Mouse (Mus musculus): Measurements from ENCODE around the gene Cpm. TPM values are rescaled to one million over a fixed set of nuclear protein-coding genes. Genes with fewer than 3 reads are reported as not detected.

Gene Cpm
- polyA plus RNA-seq, 1 experiment from 2014 or later, result 5.4 TPM

GRCm38 (mm10) chr10:117717583-117717982, 88.3 kb downstream of the Cpm start:
- H3K27ac ChIP-seq (replicated peaks), result 0 out of 2 replicates have a peak overlapping the region, but pooled peaks have one; percentile 33
- peak; percentile 39 for DNase-seq (ENCODE audit: low spot score)
- 17% methylated on average over 4 of the region's 4 CpGs for WGBS

DNA sequence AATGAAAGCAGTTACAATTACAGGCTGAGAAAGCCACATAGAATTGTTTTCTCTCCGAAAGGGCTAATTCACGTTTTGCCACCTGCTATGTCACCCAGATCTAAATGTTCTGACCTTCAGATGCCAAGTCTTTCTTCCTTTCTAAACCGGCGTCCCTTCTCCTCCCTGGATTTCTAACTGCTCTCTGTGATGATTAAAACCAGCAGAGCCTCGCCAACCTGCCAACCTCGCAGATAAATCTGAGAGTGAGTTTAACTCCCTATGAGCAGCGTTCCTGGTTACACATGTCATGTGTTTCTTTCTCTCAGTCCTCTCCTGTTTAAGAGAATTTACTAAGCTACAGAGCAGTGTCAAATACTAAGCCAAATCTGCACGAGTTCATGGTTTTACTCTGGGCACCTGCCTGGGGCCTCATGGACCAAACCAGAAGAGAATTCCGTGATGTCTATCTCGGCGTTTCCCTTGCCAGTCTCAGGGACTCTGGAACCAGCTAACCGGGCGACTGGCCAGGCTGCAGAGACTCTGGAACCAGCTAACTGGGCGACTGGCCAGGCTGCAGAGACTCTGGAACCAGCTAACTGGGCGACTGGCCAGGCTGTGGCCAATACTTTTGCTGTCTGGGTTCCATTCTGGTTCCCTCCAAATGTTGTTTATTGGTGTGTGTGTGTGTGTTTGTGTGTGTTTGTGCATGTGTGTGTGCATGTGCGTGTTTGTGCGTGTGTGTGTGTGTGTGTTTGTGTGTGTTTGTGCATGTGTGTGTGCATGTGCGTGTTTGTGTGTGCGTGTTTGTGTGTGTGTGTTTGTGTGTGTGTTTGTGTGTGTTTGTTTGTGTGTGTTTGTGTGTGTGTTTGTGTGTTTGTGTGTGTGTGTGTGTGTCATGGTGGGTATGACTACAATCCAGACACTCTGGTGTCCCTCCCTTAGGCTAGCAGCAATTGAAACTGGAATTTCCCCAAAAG, 89.1 kb downstream of the Cpm start:
- DNase-seq (ENCODE audit: low spot score), result no peak
- Histone ChIP-seq H3K9me3 (replicated peaks) (no peaks in the 10 kb centered on the region), H3K4me1 (peaks cover 13% of the 10 kb centered on the region), H3K27ac (replicated peaks) (no peak overlapping the region), H3K4me3 (no peak overlapping the region), H3K36me3 (no peaks in the 10 kb centered on the region), H3K27me3 (ENCODE audit: low read depth, poor library complexity, severe bottlenecking) (no peaks in the 10 kb centered on the region)
- 72% methylated on average over 19 of the region's 19 CpGs for WGBS

More at GRCm38 (mm10) chr10:117717583-117717982, 88.3 kb downstream of the Cpm start:
- Histone ChIP-seq H3K9me3 (replicated peaks) (no peaks in the 10 kb centered on the region), H3K4me3 (no peak overlapping the region), H3K4me1 (peaks cover 13% of the 10 kb centered on the region), H3K36me3 (no peaks in the 10 kb centered on the region), H3K27me3 (ENCODE audit: low read depth, poor library complexity, severe bottlenecking) (no peaks in the 10 kb centered on the region)

DNA sequence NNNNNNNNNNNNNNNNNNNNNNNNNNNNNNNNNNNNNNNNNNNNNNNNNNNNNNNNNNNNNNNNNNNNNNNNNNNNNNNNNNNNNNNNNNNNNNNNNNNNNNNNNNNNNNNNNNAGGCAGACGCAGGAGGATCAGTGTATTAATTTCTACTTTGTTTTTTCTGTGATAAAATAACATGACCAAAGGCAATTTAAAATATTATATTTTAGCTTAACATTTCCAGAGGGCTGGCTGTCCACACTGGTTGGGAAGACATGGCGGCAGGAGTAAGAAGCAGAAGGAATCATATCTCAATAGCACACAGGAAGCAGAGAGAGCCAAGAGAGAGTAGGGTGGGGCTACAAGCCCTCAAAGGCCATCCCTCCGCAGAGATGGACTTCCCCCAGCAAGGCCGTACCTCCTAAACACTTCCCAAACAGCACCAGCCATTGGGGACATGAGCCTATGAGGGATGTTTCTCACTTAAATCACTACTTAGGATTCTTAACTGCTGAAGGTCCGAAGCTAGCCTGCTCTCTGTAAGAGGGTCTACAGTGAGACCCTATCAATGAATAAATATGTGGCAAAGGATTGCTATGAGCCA, 94.9 kb downstream of the Cpm start:
- Histone ChIP-seq H3K9me3 (replicated peaks) (no peaks in the 10 kb centered on the region), H3K36me3 (no peaks in the 10 kb centered on the region), H3K4me1 (no peaks in the 10 kb centered on the region), H3K27me3 (ENCODE audit: low read depth, poor library complexity, severe bottlenecking) (no peaks in the 10 kb centered on the region), H3K27ac (replicated peaks) (no peak overlapping the region), H3K4me3 (no peak overlapping the region)
- no peak for DNase-seq (ENCODE audit: low spot score)
- WGBS, result 87% methylated on average over 5 of the region's 5 CpGs

GRCm38 (mm10) chr10:117724804-117725361, 95.6 kb downstream of the Cpm start:
- Histone ChIP-seq H3K4me3 (no peak overlapping the region), H3K36me3 (no peaks in the 10 kb centered on the region), H3K27me3 (ENCODE audit: low read depth, poor library complexity, severe bottlenecking) (no peaks in the 10 kb centered on the region), H3K4me1 (no peaks in the 10 kb centered on the region), H3K27ac (replicated peaks) (no peak overlapping the region), H3K9me3 (replicated peaks) (no peaks in the 10 kb centered on the region)
- WGBS, result 93% methylated on average over 3 of the region's 3 CpGs
- no peak for DNase-seq (ENCODE audit: low spot score)

DNA sequence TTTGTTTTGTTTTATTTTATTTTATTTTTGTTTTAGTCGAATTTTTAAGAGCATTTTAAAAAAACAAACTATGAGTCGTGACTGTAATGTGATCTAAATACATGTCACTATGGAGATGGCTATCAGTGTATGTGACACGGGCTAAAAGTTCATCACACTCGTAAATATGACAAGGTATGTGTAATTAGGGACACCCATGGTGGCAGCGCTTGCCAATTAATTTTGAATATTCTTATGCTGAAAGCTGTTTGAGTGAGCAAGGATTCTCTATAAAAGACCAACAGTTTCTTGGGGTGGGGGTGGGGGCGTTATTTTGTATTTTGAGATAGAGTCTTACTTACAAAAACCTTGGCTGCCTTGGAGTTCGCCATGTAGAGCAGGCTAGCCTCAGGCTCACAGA, 96.4 kb downstream of the Cpm start:
- Histone ChIP-seq H3K4me1 (no peaks in the 10 kb centered on the region), H3K4me3 (no peak overlapping the region), H3K27ac (replicated peaks) (no peak overlapping the region), H3K9me3 (replicated peaks) (no peaks in the 10 kb centered on the region), H3K36me3 (no peaks in the 10 kb centered on the region), H3K27me3 (ENCODE audit: low read depth, poor library complexity, severe bottlenecking) (no peaks in the 10 kb centered on the region)
- WGBS, result 81% methylated on average over 7 of the region's 7 CpGs
- no peak for DNase-seq (ENCODE audit: low spot score)

DNA sequence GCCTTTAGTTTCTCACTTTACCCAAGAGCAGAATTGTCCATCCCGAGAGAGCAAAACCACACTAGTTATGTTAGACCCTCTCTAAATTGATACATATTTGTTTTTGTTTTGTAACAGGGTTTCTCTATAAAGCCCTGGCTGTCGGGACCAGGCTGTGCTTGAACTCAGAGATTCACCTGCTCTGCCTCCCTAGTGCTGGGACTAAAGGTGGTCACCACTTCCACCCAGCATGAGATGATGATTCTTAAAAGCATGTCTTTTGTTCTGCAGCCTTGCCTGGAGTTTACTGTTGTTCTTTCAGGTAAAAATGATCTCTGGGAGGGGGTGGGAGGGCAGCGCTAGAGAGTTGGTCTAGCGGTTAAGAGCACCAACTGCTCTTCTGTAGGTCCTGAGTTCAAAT, 97.0 kb downstream of the Cpm start:
- no peaks in the 10 kb centered on the region for H3K9me3 ChIP-seq (replicated peaks)
- no peak overlapping the region for H3K27ac ChIP-seq (replicated peaks)
- no peaks in the 10 kb centered on the region for H3K36me3 ChIP-seq
- WGBS, result 92% methylated on average over 4 of the region's 4 CpGs
- no peak for DNase-seq (ENCODE audit: low spot score)
- no peaks in the 10 kb centered on the region for H3K4me1 ChIP-seq
- H3K4me3 ChIP-seq, result no peak overlapping the region
- no peaks in the 10 kb centered on the region for H3K27me3 ChIP-seq (ENCODE audit: low read depth, poor library complexity, severe bottlenecking)

GRCm38 (mm10) chr10:117726888-117727385, 97.6 kb downstream of the Cpm start:
- H3K9me3 ChIP-seq (replicated peaks), result no peaks in the 10 kb centered on the region
- no peak for DNase-seq (ENCODE audit: low spot score)
- H3K4me1 ChIP-seq, result no peaks in the 10 kb centered on the region
- H3K27me3 ChIP-seq (ENCODE audit: low read depth, poor library complexity, severe bottlenecking), result no peaks in the 10 kb centered on the region
- no peaks in the 10 kb centered on the region for H3K36me3 ChIP-seq
- H3K27ac ChIP-seq (replicated peaks), result no peak overlapping the region
- H3K4me3 ChIP-seq, result no peak overlapping the region
- WGBS, result 96% methylated on average over 4 of the region's 4 CpGs

DNA sequence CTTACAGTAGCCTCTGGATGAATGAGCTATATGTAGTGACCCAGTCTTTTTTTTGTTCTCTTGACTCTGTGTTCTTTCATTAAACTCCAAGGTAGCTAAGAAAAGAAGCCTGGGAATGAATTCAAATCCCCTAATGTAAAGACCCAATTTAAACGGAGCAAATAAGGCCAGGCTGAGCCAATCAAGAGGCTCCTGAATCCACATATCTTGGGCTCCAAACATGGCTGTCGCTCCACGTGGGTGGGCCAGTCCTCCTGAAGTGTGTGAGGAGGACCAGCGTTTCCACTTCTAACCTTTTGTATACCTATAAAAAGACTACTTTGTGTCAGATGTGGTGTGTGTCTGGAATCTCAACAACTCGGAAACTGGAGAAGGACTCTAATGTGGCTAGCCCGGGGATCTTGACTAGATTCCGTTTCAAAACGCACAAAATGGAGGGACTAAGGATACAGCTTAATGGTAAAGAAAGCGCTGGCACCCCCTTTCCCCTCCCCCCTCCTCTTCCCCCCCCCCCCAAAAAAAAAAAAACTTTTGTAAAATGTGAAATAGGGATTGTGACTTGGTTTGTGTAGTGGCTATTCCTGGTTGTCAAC, 98.3 kb downstream of the Cpm start:
- 88% methylated on average over 9 of the region's 9 CpGs for WGBS

DNA sequence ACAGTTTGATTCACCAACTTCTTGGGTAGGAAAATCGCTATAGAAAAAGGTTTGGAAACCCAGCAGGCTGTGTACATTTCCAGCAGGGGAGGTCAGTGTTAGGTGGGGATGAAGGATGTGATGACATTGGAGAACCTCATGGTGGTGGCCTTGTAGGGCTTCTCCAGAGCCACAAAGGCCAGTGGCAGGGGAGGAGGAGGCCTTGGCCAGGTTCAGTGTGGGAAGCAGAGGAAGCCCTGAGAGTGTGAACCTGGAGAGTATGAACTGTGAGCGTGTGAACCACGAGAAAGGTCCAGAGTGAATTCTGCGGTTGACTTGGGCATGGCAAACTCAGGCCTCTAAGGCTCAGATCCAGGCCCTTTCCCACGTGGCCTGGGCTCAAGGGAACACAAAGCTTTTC, 99.3 kb downstream of the Cpm start:
- Histone ChIP-seq H3K4me1 (no peaks in the 10 kb centered on the region), H3K4me3 (no peak overlapping the region), H3K27me3 (ENCODE audit: low read depth, poor library complexity, severe bottlenecking) (no peaks in the 10 kb centered on the region), H3K27ac (replicated peaks) (no peak overlapping the region), H3K9me3 (replicated peaks) (no peaks in the 10 kb centered on the region), H3K36me3 (0 out of 2 replicates have a peak, but pooled peaks cover 4% of the 10 kb centered on the region)
- DNase-seq (ENCODE audit: low spot score), result no peak
- WGBS, result 89% methylated on average over 5 of the region's 5 CpGs

More for the DNA sequence above, 98.3 kb downstream of the Cpm start:
- H3K27me3 ChIP-seq (ENCODE audit: low read depth, poor library complexity, severe bottlenecking), result no peaks in the 10 kb centered on the region
- no peak overlapping the region for H3K4me3 ChIP-seq
- no peaks in the 10 kb centered on the region for H3K4me1 ChIP-seq
- DNase-seq (ENCODE audit: low spot score), result no peak
- no peaks in the 10 kb centered on the region for H3K9me3 ChIP-seq (replicated peaks)
- no peaks in the 10 kb centered on the region for H3K36me3 ChIP-seq
- H3K27ac ChIP-seq (replicated peaks), result no peak overlapping the region

DNA sequence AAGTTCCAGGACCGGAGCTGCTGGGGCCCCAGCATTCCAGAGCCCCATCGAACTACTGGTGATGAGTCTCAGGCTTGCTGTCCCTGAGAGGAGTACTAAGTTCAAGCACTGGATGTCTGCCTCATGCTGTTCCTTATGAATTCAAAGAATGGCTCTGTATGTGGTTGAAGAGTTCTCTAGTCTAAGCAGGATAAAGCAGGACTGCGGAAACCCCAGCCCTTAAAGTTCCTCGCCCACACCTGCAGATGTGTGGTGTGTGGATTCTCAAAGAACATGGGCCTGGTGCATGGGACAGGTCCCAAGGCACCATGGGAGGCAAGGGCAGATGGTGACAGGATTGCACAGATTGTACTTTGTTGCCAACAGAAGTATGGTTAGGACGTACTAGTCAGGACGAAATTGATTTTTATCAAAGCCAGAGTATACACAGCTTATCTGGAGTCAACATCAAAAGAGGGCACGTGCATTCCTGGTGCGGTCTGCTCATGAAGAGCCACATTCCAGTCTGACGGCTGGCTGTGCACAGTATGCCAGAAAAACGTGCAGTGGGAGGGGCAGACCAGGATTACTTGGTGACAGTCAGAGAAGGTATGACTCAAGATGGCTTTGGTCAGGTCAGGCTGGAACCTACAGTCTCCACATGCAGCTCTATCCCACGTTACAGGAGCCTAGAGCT, 100.0 kb downstream of the Cpm start:
- Histone ChIP-seq H3K27ac (replicated peaks) (no peak overlapping the region), H3K4me1 (no peaks in the 10 kb centered on the region), H3K9me3 (replicated peaks) (no peaks in the 10 kb centered on the region), H3K27me3 (ENCODE audit: low read depth, poor library complexity, severe bottlenecking) (no peaks in the 10 kb centered on the region), H3K4me3 (no peak overlapping the region), H3K36me3 (0 out of 2 replicates have a peak, but pooled peaks cover 4% of the 10 kb centered on the region)
- whole genome bisulfite sequencing, result 84% methylated on average over 11 of the region's 11 CpGs
- no peak for DNase-seq (ENCODE audit: low spot score)

GRCm38 (mm10) chr10:117730140-117730539, 100.8 kb downstream of the Cpm start:
- Histone ChIP-seq H3K36me3 (peaks cover 5% of the 10 kb centered on the region; the same call in 1 of the 2 replicates), H3K27me3 (ENCODE audit: low read depth, poor library complexity, severe bottlenecking) (no peaks in the 10 kb centered on the region), H3K4me3 (no peak overlapping the region), H3K4me1 (no peaks in the 10 kb centered on the region), H3K9me3 (replicated peaks) (no peaks in the 10 kb centered on the region), H3K27ac (replicated peaks) (no peak overlapping the region)
- WGBS, result 96% methylated on average over 7 of the region's 7 CpGs
- DNase-seq (ENCODE audit: low spot score), result no peak

DNA sequence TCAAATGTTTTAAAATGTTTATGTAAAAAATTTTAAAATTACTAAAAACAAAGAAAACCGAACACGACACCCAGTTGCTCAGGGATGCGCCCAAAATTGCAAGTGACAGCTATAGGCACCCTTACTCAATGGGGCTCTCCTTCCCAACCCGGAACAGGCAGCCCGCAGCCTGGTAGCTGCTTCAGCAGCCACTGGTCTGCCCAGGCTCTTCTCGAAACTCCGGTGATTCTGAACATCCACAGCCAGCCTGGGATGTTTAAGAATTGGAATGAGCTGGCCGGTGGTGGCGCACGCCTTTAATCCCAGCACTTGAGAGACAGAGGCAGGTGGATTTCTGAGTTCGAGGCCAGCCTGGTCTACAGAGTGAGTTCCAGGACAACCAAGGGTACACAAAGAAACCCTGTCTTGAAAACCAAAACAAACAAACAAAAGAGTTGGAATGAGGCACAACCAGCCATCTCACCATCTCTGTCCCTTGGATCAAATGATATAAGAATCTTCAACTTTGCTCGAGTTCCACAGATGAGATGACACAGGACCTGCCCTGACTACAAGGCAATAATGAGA, 101.4 kb downstream of the Cpm start:
- WGBS, result 95% methylated on average over 12 of the region's 12 CpGs

More for the DNA sequence above, 101.4 kb downstream of the Cpm start:
- Histone ChIP-seq H3K9me3 (replicated peaks) (no peaks in the 10 kb centered on the region), H3K27me3 (ENCODE audit: low read depth, poor library complexity, severe bottlenecking) (no peaks in the 10 kb centered on the region), H3K27ac (replicated peaks) (no peak overlapping the region), H3K4me1 (no peaks in the 10 kb centered on the region), H3K36me3 (peaks cover 9% of the 10 kb centered on the region), H3K4me3 (no peak overlapping the region)
- no peak for DNase-seq (ENCODE audit: low spot score)
